In the genomic region with DNA sequence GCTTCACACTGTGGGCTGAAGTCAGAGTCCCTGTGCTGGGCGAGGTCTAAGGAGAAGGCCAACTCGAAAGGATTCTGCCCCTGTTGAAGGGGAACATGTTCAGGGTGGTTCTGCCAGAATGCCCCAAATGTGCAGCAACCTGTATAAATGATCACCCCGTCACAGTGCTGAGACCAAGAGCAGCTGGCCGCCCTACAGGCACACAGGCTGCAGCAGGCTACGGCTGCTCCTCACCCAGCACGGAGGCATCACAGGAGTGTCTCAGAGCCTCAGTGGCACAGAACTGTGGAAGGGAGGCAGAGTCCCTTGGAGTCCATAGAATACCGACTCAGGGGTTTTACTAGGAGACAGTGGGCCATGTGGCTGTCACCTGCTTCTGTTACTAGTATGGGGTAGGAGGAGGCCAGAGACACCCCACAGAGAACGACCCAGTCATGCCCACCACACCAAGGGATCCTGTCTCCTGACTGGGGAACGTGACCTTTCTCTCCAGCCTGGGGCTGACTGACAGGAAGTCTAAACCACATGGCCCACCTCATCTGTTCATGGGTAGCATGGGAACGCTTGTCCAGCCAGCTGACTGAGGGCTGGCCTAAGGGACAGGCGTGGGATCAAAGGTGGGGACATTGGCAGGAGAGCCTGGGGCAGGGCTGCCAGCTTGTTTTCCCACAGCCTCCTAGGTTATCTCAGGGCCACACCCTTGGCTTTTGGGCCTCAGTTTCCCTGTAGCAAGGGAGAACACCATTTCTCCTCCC, we compare ENCODE assay signal across 11 mouse cellular contexts. TPM values are rescaled to one million over a fixed set of nuclear protein-coding genes. Genes with fewer than 3 reads are reported as not detected.
A peak's percentile ranks its signal among the peaks of the same experiment; 100 is the strongest.
DNase-seq lines count a peak whose midpoint lies in the region; ATAC-seq and TF ChIP-seq lines count a peak whose summit lies in the region.
"Had no signal": no experiment of that assay in that cellular context is flagged by ENCODE, and none has a peak within 500 bp of the region (broad histone marks: within the 10 kb centered on the region; RNA-seq: fewer than 3 reads in every experiment).

No protein-coding gene starts in this region.

- H3K4me2 ChIP-seq in forebrain, embryonic 12.5 days: no peak overlapping the region
- H3K4me2 ChIP-seq in forebrain, postnatal 0 days (ENCODE audit: low read depth): no peak overlapping the region
- no peak overlapping the region for H3K4me2 ChIP-seq in midbrain, embryonic 13.5 days (replicated peaks)
- H3K4me2 ChIP-seq in midbrain, embryonic 16.5 days (ENCODE audit: low read length): no peak overlapping the region

- peaks cover 36% of the 10 kb centered on the region for H3K4me1 ChIP-seq in forebrain, embryonic 12.5 days
- H3K4me1 ChIP-seq in forebrain, postnatal 0 days (ENCODE audit: insufficient read depth): peaks cover 16% of the 10 kb centered on the region
- H3K4me1 ChIP-seq in midbrain, embryonic 13.5 days (replicated peaks): peaks cover 43% of the 10 kb centered on the region
- peaks cover 31% of the 10 kb centered on the region for H3K4me1 ChIP-seq in midbrain, embryonic 16.5 days (ENCODE audit: control insufficient read depth, insufficient read depth, low read length)

- 86% methylated on average over 11 of the region's 11 CpGs for WGBS in forebrain, embryonic 12.5 days
- WGBS in forebrain, postnatal 0 days: 90% methylated on average over 11 of the region's 11 CpGs
- WGBS in midbrain, embryonic 13.5 days: 83% methylated on average over 11 of the region's 11 CpGs
- 84% methylated on average over 11 of the region's 11 CpGs for WGBS in midbrain, embryonic 16.5 days
- 77% methylated on average over 11 of the region's 11 CpGs for WGBS in macrophage (ENCODE audit: missing documents)

- no peak for TF ChIP-seq CTCF in forebrain, postnatal 0 days (IDR thresholded peaks at IDR 0.05; ENCODE audit: low read depth)

- H3K9ac ChIP-seq in forebrain, embryonic 12.5 days: peak overlapping the region; percentile 5; the same call in 1 of the 2 replicates
- H3K9ac ChIP-seq in forebrain, postnatal 0 days: no peak overlapping the region
- peak overlapping the region; percentile 44; the same call in 1 of the 2 replicates for H3K9ac ChIP-seq in midbrain, embryonic 13.5 days (replicated peaks)
- no peak overlapping the region for H3K9ac ChIP-seq in midbrain, embryonic 16.5 days (ENCODE audit: low read depth, low read length)

- H3K9me3 ChIP-seq in forebrain, embryonic 12.5 days: no peaks in the 10 kb centered on the region
- no peaks in the 10 kb centered on the region for H3K9me3 ChIP-seq in forebrain, postnatal 0 days (ENCODE audit: low read length)
- H3K9me3 ChIP-seq in midbrain, embryonic 13.5 days: no peaks in the 10 kb centered on the region
- H3K9me3 ChIP-seq in midbrain, embryonic 16.5 days (replicated peaks; ENCODE audit: control insufficient read depth, low read length, poor library complexity, severe bottlenecking): no peaks in the 10 kb centered on the region

- H3K79me2 ChIP-seq in macrophage (ENCODE audit: inconsistent target): peaks cover 77% of the 10 kb centered on the region

- no peak overlapping the region for H3K4me3 ChIP-seq in forebrain, embryonic 12.5 days (replicated peaks)
- no peak overlapping the region for H3K4me3 ChIP-seq in forebrain, postnatal 0 days (ENCODE audit: low read depth, low read length)
- H3K4me3 ChIP-seq in midbrain, embryonic 13.5 days (replicated peaks): no peak overlapping the region
- no peak overlapping the region for H3K4me3 ChIP-seq in midbrain, embryonic 16.5 days (ENCODE audit: low read depth, low read length)
- no peak overlapping the region for H3K4me3 ChIP-seq in macrophage (ENCODE audit: inconsistent target)

- H3K36me3 ChIP-seq in forebrain, embryonic 12.5 days (replicated peaks): peaks cover 59% of the 10 kb centered on the region
- H3K36me3 ChIP-seq in forebrain, postnatal 0 days (ENCODE audit: insufficient read depth): peaks cover 45% of the 10 kb centered on the region
- H3K36me3 ChIP-seq in midbrain, embryonic 13.5 days: peaks cover 57% of the 10 kb centered on the region
- peaks cover 36% of the 10 kb centered on the region for H3K36me3 ChIP-seq in midbrain, embryonic 16.5 days (ENCODE audit: control insufficient read depth, insufficient read depth, low read length)
- peaks cover 56% of the 10 kb centered on the region for H3K36me3 ChIP-seq in macrophage (ENCODE audit: inconsistent target)

- no peak for ATAC-seq in forebrain, embryonic 12.5 days (ENCODE audit: low FRiP score)
- no peak for ATAC-seq in forebrain, postnatal 0 days
- no peak for ATAC-seq in midbrain, embryonic 13.5 days
- ATAC-seq in midbrain, embryonic 16.5 days: no peak
- ATAC-seq: forebrain, embryonic 14.5 days had no signal

- H3K27ac ChIP-seq in forebrain, embryonic 12.5 days: no peak overlapping the region
- H3K27ac ChIP-seq in forebrain, postnatal 0 days (ENCODE audit: low read depth, low read length): no peak overlapping the region
- no peak overlapping the region for H3K27ac ChIP-seq in midbrain, embryonic 13.5 days
- no peak overlapping the region for H3K27ac ChIP-seq in midbrain, embryonic 16.5 days (ENCODE audit: low read length)
- H3K27ac ChIP-seq in macrophage: 0 out of 2 replicates have a peak overlapping the region, but pooled peaks have one; percentile 5

- H3K27me3 ChIP-seq in forebrain, embryonic 12.5 days: no peaks in the 10 kb centered on the region
- no peaks in the 10 kb centered on the region for H3K27me3 ChIP-seq in forebrain, postnatal 0 days (ENCODE audit: insufficient read depth, low read length)
- no peaks in the 10 kb centered on the region for H3K27me3 ChIP-seq in midbrain, embryonic 13.5 days
- no peaks in the 10 kb centered on the region for H3K27me3 ChIP-seq in midbrain, embryonic 16.5 days (ENCODE audit: control insufficient read depth, insufficient read depth, low read depth, low read length)

- DNase-seq in forebrain, postnatal 0 days: no peak
- DNase-seq in kidney, adult 11 months: peak; percentile 55
- DNase-seq in kidney, adult 8-10 months: no peak
- no peak for DNase-seq in frontal cortex, postnatal 36 days (ENCODE audit: low spot score in 2 of 2)
- DNase-seq: kidney, postnatal 14 days; lung, postnatal 14 days had no signal

RNA-seq across cellular contexts. Expression of a gene that starts 5.8 kb away (rescaled TPM):
- 74.4 and 75.4 TPM in 2 replicates for polyA plus RNA-seq in forebrain, embryonic 12.5 days (2016; fragmentation: Nextera tagmentation; extraction: Ambion mirVana)
- total RNA-seq in forebrain, postnatal 0 days (2014; rRNA removed): 55.2 and 69.8 TPM in 2 replicates
- polyA plus RNA-seq in forebrain, postnatal 0 days (2015; fragmentation: Nextera tagmentation; extraction: Ambion mirVana): 42.4 and 43.6 TPM in 2 replicates
- 49.6 and 60.1 TPM in 2 replicates for polyA plus RNA-seq in midbrain, embryonic 13.5 days (2015; fragmentation: Nextera tagmentation; extraction: Ambion mirVana)
- polyA plus RNA-seq in midbrain, embryonic 16.5 days (2015; fragmentation: Nextera tagmentation; extraction: Ambion mirVana): 43.7 and 49.1 TPM in 2 replicates
- total RNA-seq in macrophage (2018; cell fraction: chromatin; rRNA removed): 100 to 1,000 TPM in 1 of 26 experiments, 10 to 100 TPM in 22, 1 to 10 TPM in 3; 7.0 to 106 (median 37.3) TPM
- 100 to 1,000 TPM in 18 of 26 experiments, 10 to 100 TPM in 8; 59.8 to 198 (median 116) TPM for total RNA-seq in macrophage (2018; cell fraction: cytosol; rRNA removed)
- total RNA-seq in macrophage (2018; cell fraction: nucleus; rRNA removed): 100 to 1,000 TPM in 2 of 26 experiments, 10 to 100 TPM in 24; 19.5 to 123 (median 68.6) TPM
- 75.7 to 134 TPM (median 82.8 TPM) in 3 replicates for polyA plus RNA-seq in macrophage (2018)

RNA-seq across cellular contexts. Expression of a gene that starts 15.2 kb away (rescaled TPM):
- polyA plus RNA-seq in forebrain, embryonic 12.5 days (2016; fragmentation: Nextera tagmentation; extraction: Ambion mirVana): 84.3 and 85.1 TPM in 2 replicates
- 105 and 131 TPM in 2 replicates for total RNA-seq in forebrain, postnatal 0 days (2014; rRNA removed)
- polyA plus RNA-seq in forebrain, postnatal 0 days (2015; fragmentation: Nextera tagmentation; extraction: Ambion mirVana): 70.4 and 77.6 TPM in 2 replicates
- 60.9 and 80.6 TPM in 2 replicates for polyA plus RNA-seq in midbrain, embryonic 13.5 days (2015; fragmentation: Nextera tagmentation; extraction: Ambion mirVana)
- 71.8 and 73.5 TPM in 2 replicates for polyA plus RNA-seq in midbrain, embryonic 16.5 days (2015; fragmentation: Nextera tagmentation; extraction: Ambion mirVana)
- 10 to 100 TPM in 15 of 26 experiments, 1 to 10 TPM in 11; 1.8 to 28.3 (median 14.1) TPM for total RNA-seq in macrophage (2018; cell fraction: chromatin; rRNA removed)
- total RNA-seq in macrophage (2018; cell fraction: cytosol; rRNA removed): 10 to 100 TPM; 15.2 to 30.1 (median 24.2) TPM
- 10 to 100 TPM in 14 of 26 experiments, 1 to 10 TPM in 12; 4.9 to 21.9 (median 10.8) TPM for total RNA-seq in macrophage (2018; cell fraction: nucleus; rRNA removed)
- polyA plus RNA-seq in macrophage (2018): 16.9 to 26.0 TPM (median 21.9 TPM) in 3 replicates

RNA-seq across cellular contexts. Expression of a gene that starts 29.7 kb away (rescaled TPM):
- 52.4 and 54.1 TPM in 2 replicates for polyA plus RNA-seq in forebrain, embryonic 12.5 days (2016; fragmentation: Nextera tagmentation; extraction: Ambion mirVana)
- 54.1 and 57.8 TPM in 2 replicates for total RNA-seq in forebrain, postnatal 0 days (2014; rRNA removed)
- 38.9 and 45.9 TPM in 2 replicates for polyA plus RNA-seq in forebrain, postnatal 0 days (2015; fragmentation: Nextera tagmentation; extraction: Ambion mirVana)
- polyA plus RNA-seq in midbrain, embryonic 13.5 days (2015; fragmentation: Nextera tagmentation; extraction: Ambion mirVana): 58.3 and 58.5 TPM in 2 replicates
- 61.4 and 64.3 TPM in 2 replicates for polyA plus RNA-seq in midbrain, embryonic 16.5 days (2015; fragmentation: Nextera tagmentation; extraction: Ambion mirVana)
- 10 to 100 TPM; 24.0 to 85.6 (median 50.0) TPM for total RNA-seq in macrophage (2018; cell fraction: chromatin; rRNA removed)
- total RNA-seq in macrophage (2018; cell fraction: cytosol; rRNA removed): 10 to 100 TPM; 42.5 to 58.5 (median 53.2) TPM
- 10 to 100 TPM; 29.7 to 68.5 (median 43.5) TPM for total RNA-seq in macrophage (2018; cell fraction: nucleus; rRNA removed)
- 34.5 to 48.6 TPM (median 44.2 TPM) in 3 replicates for polyA plus RNA-seq in macrophage (2018)

RNA-seq across cellular contexts. Expression of a gene that starts 29.9 kb away (rescaled TPM):
- 20.6 and 21.6 TPM in 2 replicates for polyA plus RNA-seq in forebrain, embryonic 12.5 days (2016; fragmentation: Nextera tagmentation; extraction: Ambion mirVana)
- total RNA-seq in forebrain, postnatal 0 days (2014; rRNA removed): 37.9 and 39.5 TPM in 2 replicates
- 34.4 and 36.7 TPM in 2 replicates for polyA plus RNA-seq in forebrain, postnatal 0 days (2015; fragmentation: Nextera tagmentation; extraction: Ambion mirVana)
- polyA plus RNA-seq in midbrain, embryonic 13.5 days (2015; fragmentation: Nextera tagmentation; extraction: Ambion mirVana): 37.8 and 39.2 TPM in 2 replicates
- polyA plus RNA-seq in midbrain, embryonic 16.5 days (2015; fragmentation: Nextera tagmentation; extraction: Ambion mirVana): 44.9 and 49.5 TPM in 2 replicates
- 10 to 100 TPM in 24 of 26 experiments, 1 to 10 TPM in 2; 6.5 to 49.9 (median 24.1) TPM for total RNA-seq in macrophage (2018; cell fraction: chromatin; rRNA removed)
- 1 to 10 TPM; 1.4 to 4.2 (median 2.3) TPM for total RNA-seq in macrophage (2018; cell fraction: cytosol; rRNA removed)
- 10 to 100 TPM in 15 of 26 experiments, 1 to 10 TPM in 11; 3.1 to 26.8 (median 11.3) TPM for total RNA-seq in macrophage (2018; cell fraction: nucleus; rRNA removed)
- 1.9 to 5.5 TPM (median 2.3 TPM) in 3 replicates for polyA plus RNA-seq in macrophage (2018)

RNA-seq across cellular contexts. Expression of a gene that starts 49.5 kb away (rescaled TPM):
- 146 and 161 TPM in 2 replicates for polyA plus RNA-seq in forebrain, embryonic 12.5 days (2016; fragmentation: Nextera tagmentation; extraction: Ambion mirVana)
- 127 and 135 TPM in 2 replicates for total RNA-seq in forebrain, postnatal 0 days (2014; rRNA removed)
- polyA plus RNA-seq in forebrain, postnatal 0 days (2015; fragmentation: Nextera tagmentation; extraction: Ambion mirVana): 91.8 and 94.1 TPM in 2 replicates
- 73.8 and 115 TPM in 2 replicates for polyA plus RNA-seq in midbrain, embryonic 13.5 days (2015; fragmentation: Nextera tagmentation; extraction: Ambion mirVana)
- 79.9 and 96.8 TPM in 2 replicates for polyA plus RNA-seq in midbrain, embryonic 16.5 days (2015; fragmentation: Nextera tagmentation; extraction: Ambion mirVana)
- total RNA-seq in macrophage (2018; cell fraction: chromatin; rRNA removed): 10 to 100 TPM; 21.1 to 94.3 (median 56.1) TPM
- total RNA-seq in macrophage (2018; cell fraction: cytosol; rRNA removed): 10 to 100 TPM; 27.4 to 80.7 (median 43.5) TPM
- 10 to 100 TPM; 22.9 to 90.8 (median 48.4) TPM for total RNA-seq in macrophage (2018; cell fraction: nucleus; rRNA removed)
- polyA plus RNA-seq in macrophage (2018): 66.6 to 78.0 TPM (median 74.8 TPM) in 3 replicates

Comparison
In these comparisons a context has a peak if more than half of its experiments do, and no peak if none do; other contexts are left out.
1. H3K9ac ChIP-seq: peak in forebrain, embryonic 12.5 days (single experiment) and midbrain, embryonic 13.5 days (single experiment); none in forebrain, postnatal 0 days (single experiment) and midbrain, embryonic 16.5 days (single experiment).